Mouse (Mus musculus): Measurements from ENCODE around the gene Nol10.

Gene Nol10

DNA sequence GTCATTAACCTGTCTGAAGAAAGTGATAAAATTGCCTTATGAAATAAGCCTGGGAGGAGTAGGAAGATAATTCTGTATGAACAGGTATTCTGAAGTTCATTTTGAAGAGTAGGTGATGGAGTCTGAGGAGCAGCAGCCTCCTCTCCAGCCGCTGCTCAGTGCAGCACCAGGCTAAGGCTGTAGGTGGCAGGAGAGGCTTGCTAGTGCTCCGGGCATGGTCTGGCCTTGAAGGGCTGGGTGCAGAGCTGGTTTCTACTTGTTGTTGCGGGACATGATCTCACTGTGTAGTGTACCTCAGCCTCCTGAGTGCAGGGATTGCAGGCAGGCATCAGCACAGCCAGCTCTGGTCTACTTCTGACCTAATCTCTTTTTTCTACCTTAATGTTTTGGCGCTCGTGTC, 18.7 kb downstream of the Nol10 start:
- DNase-seq, result no peak

DNA sequence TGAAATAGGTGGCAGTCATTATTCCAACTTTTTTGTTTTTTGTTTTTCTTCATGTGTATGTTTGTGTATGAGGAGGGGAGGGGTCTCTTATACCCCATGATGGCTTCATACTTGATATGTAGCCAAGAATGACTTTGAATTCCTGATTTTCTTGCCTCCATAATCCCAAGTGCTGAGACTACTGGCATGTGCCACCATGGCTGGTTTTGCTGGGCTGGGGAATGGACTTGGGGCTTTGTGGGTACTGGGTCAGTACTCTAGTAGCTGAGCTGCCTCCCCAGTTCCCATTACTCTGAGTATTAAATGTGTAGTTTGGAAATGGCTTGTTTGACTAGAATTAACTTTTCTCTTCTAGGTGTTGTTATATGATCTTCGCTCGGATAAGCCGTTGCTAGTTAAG, 20.9 kb downstream of the Nol10 start:
- DNase-seq, result no peak

- DNase-seq, result no peak
Measured at GRCm38 (mm10) chr12:17369551-17370325, 21.5 kb downstream of the Nol10 start.

DNA sequence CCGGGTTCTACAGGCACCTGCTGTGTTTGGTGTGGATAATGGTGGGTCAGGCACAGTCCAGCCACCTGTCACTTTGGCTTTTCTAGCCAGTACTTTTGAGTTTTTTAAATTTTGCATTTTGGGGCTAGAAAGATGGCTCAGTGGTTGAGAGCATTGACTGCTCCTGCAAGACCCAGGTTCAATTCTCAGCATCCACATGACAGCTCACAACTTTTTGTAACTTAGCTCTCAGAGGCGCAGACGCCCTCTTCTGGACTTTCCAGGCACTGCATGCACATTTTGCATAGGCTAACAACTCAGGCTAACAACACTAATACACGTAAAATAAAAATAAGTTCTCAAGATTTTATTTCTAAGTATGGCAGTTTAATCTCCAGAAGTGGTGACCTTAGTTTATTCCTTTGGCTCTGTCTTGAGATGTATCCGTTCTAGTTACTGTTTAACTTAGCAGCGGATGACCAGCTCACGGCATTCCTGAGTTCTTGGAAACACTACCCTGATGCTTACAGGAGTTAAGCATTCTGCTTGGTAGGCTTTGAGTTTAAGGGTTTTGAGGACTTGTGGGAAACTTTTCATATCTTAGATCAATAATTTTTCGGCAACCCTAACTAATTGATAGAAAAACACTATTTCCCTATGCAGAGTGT, 23.5 kb downstream of the Nol10 start:
- DNase-seq, result no peak

DNA sequence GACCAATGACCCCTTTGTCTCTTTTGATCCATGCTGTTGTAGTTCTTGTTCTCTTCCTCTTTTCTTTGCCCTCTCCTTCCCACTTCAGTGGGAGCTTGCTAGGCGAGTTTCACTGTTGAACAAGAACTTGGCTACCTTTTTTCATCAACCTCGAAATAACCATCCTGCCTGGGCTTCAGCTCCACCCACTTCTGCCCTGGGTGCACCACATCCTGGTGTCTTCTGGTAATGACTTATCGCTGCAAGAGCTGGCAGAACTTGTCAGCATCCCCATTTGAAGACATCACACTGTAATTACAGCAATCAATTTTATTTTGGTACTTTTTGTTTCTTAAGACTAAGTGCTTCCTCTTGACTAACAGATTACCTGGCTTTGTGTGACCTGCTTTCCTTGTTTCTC, 24.4 kb downstream of the Nol10 start:
- DNase-seq, result no peak

DNA sequence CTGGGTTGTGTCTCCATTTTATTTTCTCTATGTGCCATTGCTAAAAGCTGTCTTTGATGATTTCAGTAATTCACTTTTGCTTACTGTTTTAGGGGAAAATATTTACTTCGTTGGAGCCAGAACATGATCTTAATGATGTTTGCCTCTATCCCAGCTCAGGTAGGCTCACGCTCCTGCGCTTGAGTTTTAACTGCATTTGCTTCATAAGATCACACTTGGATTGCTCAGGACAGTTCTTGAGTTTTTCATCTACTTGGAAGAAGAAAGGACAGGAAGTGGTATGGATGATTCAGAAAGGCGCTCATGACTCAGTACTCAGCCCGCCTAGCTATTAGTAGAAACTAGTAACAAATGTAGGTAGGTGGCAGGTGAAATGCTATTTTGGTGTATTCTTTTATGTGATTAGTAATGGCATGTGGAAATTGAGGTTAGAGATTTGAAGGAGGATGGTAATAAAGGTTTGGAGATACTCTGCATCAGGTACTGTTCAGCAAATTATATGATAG, 25.3 kb downstream of the Nol10 start:
- DNase-seq, result no peak

DNA sequence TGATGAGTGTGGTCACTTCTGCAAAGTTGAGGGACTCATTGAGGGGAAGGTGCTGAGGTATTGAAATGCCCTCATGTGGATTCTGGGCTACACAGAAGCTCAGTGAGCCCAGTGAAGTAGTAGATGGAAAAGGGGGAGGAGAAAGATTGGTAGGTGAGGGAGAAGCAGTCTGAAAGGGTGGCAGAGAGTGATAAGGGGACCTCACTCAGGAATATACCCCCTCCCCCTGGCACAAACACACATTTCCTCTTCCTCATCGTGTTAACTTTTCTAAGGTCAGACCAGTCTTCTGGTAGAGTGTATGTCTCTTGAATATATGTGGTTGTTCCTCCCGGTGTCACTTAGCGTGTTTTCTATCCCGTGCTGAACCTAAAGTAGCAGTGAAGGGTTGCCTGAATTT, 27.0 kb downstream of the Nol10 start:
- no peak for DNase-seq

GRCm38 (mm10) chr12:17376521-17376920, 28.3 kb downstream of the Nol10 start:
- no peak for DNase-seq

DNA sequence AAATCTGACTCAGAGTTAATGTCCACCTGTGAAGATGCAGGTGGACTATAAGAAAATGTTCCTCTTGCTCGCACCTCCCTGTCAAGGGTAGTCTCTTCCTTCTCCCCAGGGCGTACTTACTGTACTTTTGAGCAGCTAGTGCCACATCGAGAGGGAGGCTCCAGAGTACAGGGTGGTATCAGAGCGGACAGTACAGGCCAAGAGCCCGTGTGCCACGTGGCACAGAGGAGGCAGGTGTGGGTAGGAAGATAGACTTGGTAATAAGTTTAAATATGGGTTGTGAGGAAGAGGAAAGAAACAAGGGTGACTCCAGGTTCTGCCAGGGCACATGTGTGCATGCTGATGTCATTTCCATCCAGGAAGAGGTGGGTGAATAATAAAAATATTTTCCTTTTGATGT, 32.7 kb downstream of the Nol10 start:
- DNase-seq, result no peak

DNA sequence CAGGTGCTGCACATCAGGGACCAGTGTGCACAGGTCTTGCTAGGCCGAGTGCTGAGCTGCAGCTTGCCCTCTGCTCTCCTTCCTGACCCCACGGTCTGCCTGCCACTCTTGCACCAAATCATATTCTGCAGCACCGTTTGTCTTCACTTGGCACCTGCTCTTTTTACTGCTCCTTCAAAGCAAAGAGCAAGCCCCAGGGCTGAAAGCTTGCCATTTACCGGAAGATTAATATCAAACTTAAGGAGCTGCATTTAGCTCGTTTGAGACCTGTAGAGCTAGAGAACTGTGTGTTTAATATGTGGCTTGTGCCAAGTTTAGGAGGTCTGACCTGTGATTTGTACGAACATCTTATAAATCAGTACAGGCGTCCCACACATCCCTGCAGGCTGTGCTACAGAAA, 34.5 kb downstream of the Nol10 start:
- no peak for DNase-seq

DNA sequence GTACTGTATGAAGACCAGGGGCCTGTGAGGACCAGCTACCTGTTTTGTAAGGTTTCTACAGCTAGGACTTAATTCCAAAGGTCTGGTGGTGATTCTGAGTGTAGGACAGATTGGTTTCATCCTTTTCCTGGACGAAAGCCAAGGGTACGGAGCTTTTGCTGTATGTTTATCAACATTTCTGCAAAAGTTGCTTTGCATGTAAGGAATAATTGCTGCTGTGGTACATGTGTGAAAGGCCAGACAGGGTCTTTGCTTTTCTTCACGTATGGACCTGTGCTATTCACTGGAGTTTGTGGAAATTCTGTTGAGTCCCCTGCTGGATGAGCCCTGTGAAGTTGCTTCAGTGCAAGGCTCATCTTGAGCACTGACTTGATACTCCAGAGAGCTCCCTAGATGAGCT, 38.6 kb downstream of the Nol10 start:
- no peak for DNase-seq

GRCm38 (mm10) chr12:17387332-17388135, 39.3 kb downstream of the Nol10 start:
- DNase-seq, result no peak

DNA sequence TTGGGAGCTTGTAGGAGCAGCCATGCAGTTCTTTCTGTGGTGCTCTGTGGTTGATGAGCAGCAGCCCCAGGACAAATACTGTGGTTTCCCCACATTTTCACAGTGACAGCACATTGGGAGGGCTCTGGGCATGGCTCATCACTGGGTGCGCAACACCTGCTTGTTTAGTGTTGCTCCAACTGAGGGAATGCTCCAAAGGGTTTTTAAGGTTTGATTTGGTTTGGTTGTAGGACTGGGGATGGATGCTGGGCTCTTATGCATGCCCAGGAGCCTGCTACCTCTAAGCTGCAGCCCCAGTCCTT, 39.8 kb downstream of the Nol10 start:
- no peak for DNase-seq

GRCm38 (mm10) chr12:17390036-17390435, 41.8 kb downstream of the Nol10 start:
- DNase-seq, result no peak

- DNase-seq, result no peak
Measured at GRCm38 (mm10) chr12:17390510-17390909, 42.3 kb downstream of the Nol10 start.

- DNase-seq, result no peak
Measured at GRCm38 (mm10) chr12:17393148-17393547, 44.9 kb downstream of the Nol10 start.

- no peak for DNase-seq
Measured at GRCm38 (mm10) chr12:17397150-17397549, 48.9 kb downstream of the Nol10 start.

- DNase-seq, result no peak
Measured at GRCm38 (mm10) chr12:17401419-17401818, 53.2 kb downstream of the Nol10 start.

- no peak for DNase-seq
Measured at GRCm38 (mm10) chr12:17402116-17402515, 53.9 kb downstream of the Nol10 start.

DNA sequence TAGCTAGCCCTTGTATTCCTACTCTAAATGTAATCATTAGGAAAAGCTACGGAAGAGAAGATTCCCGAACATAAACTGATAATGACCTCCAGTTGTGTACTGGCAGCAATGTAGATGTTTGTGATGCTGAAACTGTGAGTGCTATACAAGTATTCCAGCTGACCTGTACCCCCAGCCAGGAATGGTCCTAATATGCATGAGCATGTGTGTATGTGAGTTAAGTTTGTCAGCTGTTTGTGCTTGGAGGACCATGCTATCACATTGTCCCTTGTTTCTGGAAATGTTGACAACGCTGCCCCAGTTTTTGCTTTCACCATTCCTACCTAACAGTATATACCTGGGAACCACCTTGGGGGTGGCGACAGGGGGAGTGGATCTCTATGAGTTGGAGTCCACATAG, 55.7 kb downstream of the Nol10 start:
- no peak for DNase-seq

DNA sequence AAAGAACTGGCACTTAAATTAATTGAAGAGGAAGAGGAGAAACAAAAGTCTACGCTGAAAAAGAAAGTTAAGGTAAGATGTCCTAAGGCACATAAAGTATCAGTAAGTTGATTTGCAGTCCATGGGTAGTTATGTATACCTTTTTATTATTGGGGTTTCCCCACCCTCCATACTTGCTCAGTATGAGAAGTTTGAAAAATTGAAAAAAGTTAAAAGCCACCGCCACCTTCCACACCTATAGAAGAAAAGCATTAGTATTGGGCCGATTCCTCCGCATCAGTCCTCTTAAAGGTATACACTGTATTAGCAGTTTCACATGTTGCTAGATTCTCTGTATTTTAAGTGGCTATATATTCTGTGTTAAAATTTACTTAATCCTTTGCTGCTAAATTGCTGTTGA, 58.6 kb downstream of the Nol10 start:
- no peak for DNase-seq

DNA sequence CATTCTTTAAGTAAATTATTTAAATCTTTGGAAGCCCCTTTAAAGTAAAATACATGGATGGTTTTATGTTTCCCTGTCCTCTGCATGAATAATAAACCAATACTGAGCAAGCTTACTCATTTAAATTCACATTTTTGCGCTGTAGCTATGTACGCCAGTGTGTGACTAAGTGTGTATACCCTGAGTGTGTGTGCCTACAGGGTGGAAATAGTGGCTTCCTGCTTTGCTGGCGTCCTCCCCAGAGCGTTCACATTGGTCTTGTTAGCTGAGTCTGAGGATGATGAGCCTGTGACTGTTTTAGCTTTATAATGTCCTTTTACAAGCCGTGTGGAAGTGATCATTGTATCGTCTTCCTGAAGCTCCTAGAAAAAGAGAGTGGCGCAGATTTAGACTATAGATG, 60.1 kb downstream of the Nol10 start:
- no peak for DNase-seq

DNA sequence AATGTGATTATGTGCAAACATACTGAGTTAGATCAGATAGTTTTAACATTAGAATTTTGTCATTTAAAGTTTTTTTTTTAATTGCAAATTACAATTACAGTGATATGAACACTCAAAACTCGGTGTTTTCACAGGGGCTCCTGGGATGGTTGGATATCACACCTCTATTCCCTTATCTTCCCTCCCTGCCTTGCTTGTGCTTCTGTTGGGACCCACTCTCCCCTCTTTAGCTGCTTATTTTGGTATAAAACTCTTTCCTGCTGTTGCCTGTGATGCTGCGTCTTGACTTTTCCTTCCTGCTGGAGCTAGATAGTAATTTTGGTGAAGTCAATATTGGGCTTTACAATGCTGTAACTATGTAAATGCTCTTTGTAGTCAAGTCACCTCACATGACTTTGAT, 63.0 kb downstream of the Nol10 start:
- DNase-seq, result no peak

Data from cerebellum, adult 11 months (tissue).